Mouse (Mus musculus): ENCODE data around the gene Vmn1r115.
"Not testable (repeated sequence)": the region's sequence is repeated elsewhere in the genome, so short reads cannot be mapped to it uniquely, and the experiment has no call there.

Vmn1r115 gene

GRCm38 (mm10) chr7:20844885-20845284, at the start of gene Vmn1r115:
TSS of gene Vmn1r115 (minus strand) at chr7:20844985.
- DNase-seq, result not testable (repeated sequence)

DNA sequence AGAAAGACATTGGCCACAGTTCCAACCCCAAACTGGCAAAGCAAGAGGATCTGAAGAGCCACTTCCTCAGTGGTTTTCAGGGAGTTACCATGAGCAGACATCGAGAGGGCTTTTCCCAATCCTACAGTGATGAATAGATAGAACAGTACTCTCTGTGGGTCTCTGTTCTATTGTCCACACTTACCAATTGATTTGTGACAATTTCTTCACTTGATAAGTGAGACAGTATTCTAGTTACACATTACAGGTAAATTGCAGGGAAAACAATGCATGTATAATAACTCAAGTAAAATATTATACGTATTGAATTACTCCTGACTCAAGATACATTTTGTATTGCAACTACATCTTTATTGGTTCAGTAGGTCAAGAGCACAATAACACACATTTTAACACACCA, 39.2 kb upstream of the Vmn1r115 start, which contains the start of gene Vmn1r117:
Gene Vmn1r117, minus strand, starts transcription at position 101 of the 400 bp plus-strand sequence.
- not testable (repeated sequence) for DNase-seq

DNA sequence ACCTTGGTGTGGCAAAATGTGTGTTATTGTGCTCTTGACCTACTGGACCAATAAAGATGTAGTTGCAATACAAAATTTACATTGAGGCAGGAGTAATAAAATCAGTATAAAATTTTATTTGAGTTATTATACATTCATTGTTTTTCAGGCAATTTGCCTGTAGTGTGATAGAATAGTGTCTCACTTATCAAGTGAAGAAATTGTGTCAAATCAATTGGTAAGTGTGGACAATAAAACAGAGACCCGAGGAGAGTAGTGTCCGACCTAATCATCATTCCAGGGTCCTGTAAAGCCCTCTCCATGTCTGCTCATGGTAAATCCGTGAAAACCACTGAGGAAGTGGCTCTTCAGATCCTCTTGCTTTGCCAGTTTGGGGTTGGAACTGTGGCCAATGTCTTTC, 27.2 kb upstream of the Vmn1r115 start, which contains the start of gene Vmn1r116:
Gene Vmn1r116, plus strand, starts transcription at position 301 of the 400 bp plus-strand sequence.
- not testable (repeated sequence) for DNase-seq

DNA sequence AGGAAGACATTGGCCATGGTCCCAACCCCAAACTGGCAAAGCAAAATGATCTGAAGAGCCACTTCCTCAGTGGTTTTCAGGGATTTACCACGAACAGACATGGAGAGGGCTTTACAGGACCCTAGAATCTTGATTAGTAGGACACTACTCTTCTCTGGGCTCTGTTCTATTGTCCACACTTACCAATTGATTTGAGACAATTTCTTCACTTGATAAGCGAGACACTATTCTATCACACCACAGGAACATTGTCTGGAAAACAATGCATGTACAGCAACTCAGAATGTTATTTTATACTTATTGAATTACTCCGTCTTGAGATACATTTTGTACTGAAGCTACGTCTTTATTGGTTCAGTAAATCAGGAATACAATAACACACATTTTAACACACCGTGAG, 32.7 kb downstream of the Vmn1r115 start, which contains the start of gene Vmn1r114:
Gene Vmn1r114, minus strand, starts transcription at position 101 of the 400 bp plus-strand sequence.
- DNase-seq, result not testable (repeated sequence)

All from B cell, adult 2 months (primary cell).